Mouse (Mus musculus) cerebellum, adult 2 months (tissue): ENCODE measurements at regions not wholly inside any gene's neighbourhood (a gene's known extent, or its start where the extent isn't known, plus 50 kb on each side); places are given as distances from the start of the nearest gene placed in this dataset.

Source experiments
- DNase-seq, 2 experiments: peaks; one replicate each; pipeline ENCODE4 v3.0.0; 2021
- H3K27ac ChIP-seq: fragments of 200-500 bp; 2 replicates; pipeline ENCODE4 v1.5.1; 2012; ENCODE audit warnings: low read length, control low read depth, inconsistent platforms; ENCODE audit not compliant: insufficient read depth
- H3K27me3 ChIP-seq: fragments of 200-500 bp; 2 replicates; pipeline ENCODE4 v1.6.1; 2012; ENCODE audit warnings: inconsistent platforms, mild to moderate bottlenecking, low read length, moderate library complexity; ENCODE audit not compliant: control insufficient read depth, insufficient read depth
- H3K4me1 ChIP-seq: fragments of 200-500 bp; 2 replicates; pipeline ENCODE4 v1.6.1; 2011; ENCODE audit warnings: low read length; ENCODE audit not compliant: control insufficient read depth, insufficient read depth
- H3K4me3 ChIP-seq: fragments of 200-500 bp; replicated peaks from 2 replicates; pipeline ENCODE3; 2011; ENCODE audit warnings: mild to moderate bottlenecking, low read depth, low read length, control low read depth; ENCODE audit not compliant: insufficient read depth
- CTCF ChIP-seq: fragments of 200-500 bp; IDR thresholded peaks from 2 replicates; pipeline ENCODE4 v1.5.1; 2011; ENCODE audit warnings: low read depth, mild to moderate bottlenecking, control low read depth, low read length, moderate library complexity, borderline replicate concordance; ENCODE audit not compliant: insufficient read depth
- POLR2A ChIP-seq: fragments of 200-500 bp; IDR thresholded peaks from 2 replicates; pipeline ENCODE4 v1.6.1; 2011; ENCODE audit warnings: low read length, control low read depth, borderline replicate concordance; ENCODE audit not compliant: insufficient read depth
- WGBS: fragments of 180-500 bp; shearing (Covaris S2); methylation state at CpG from one replicate; pipeline ENCODE4 v1.1.7; 2018; 5-methylcytosine and 5-hydroxymethylcytosine counted together

- TF ChIP-seq POLR2A (no peak), CTCF (no peak)
- DNase-seq = no peak
- Histone ChIP-seq H3K27me3 (no peaks in the 10 kb centered on the region), H3K4me3 (no peak overlapping the region), H3K4me1 (no peaks in the 10 kb centered on the region), H3K27ac (no peak overlapping the region)
Measured at GRCm38 (mm10) chr2:148542340-148542739, 99.0 kb upstream of the Cd93 start.

- H3K27ac ChIP-seq = no peak overlapping the region
- WGBS = 74% methylated on average over 3 of the region's 3 CpGs
- H3K27me3 ChIP-seq = no peaks in the 10 kb centered on the region
- DNase-seq = no peak
- no peaks in the 10 kb centered on the region for H3K4me1 ChIP-seq
- TF ChIP-seq CTCF (no peak), POLR2A (no peak)
- H3K4me3 ChIP-seq = no peak overlapping the region
Measured at GRCm38 (mm10) chr2:148537914-148538510, 94.6 kb upstream of the Cd93 start.

GRCm38 (mm10) chr2:148537251-148537650, 93.9 kb upstream of the Cd93 start:
- TF ChIP-seq CTCF (no peak), POLR2A (no peak)
- WGBS = 89% methylated on average over 5 of the region's 5 CpGs
- no peak overlapping the region for H3K4me3 ChIP-seq
- no peak for DNase-seq
- H3K27me3 ChIP-seq = no peaks in the 10 kb centered on the region
- H3K4me1 ChIP-seq = no peaks in the 10 kb centered on the region
- no peak overlapping the region for H3K27ac ChIP-seq

- WGBS = 94% methylated on average over 3 of the region's 3 CpGs
- no peak for DNase-seq
- Histone ChIP-seq H3K4me3 (no peak overlapping the region), H3K27me3 (no peaks in the 10 kb centered on the region), H3K27ac (no peak overlapping the region), H3K4me1 (no peaks in the 10 kb centered on the region)
- TF ChIP-seq POLR2A (no peak), CTCF (no peak)
Measured at GRCm38 (mm10) chr2:148536608-148537007, 93.2 kb upstream of the Cd93 start.

GRCm38 (mm10) chr2:148535562-148536180, 92.3 kb upstream of the Cd93 start:
- no peaks in the 10 kb centered on the region for H3K4me1 ChIP-seq
- TF ChIP-seq CTCF (no peak), POLR2A (no peak)
- no peak for DNase-seq
- 48% methylated on average over 5 of the region's 5 CpGs for WGBS
- no peaks in the 10 kb centered on the region for H3K27me3 ChIP-seq
- H3K4me3 ChIP-seq = no peak overlapping the region
- H3K27ac ChIP-seq = no peak overlapping the region

- WGBS = 57% methylated on average over 4 of the region's 4 CpGs
- Histone ChIP-seq H3K4me1 (no peaks in the 10 kb centered on the region), H3K4me3 (no peak overlapping the region), H3K27ac (no peak overlapping the region), H3K27me3 (no peaks in the 10 kb centered on the region)
- no peak for TF ChIP-seq CTCF
- no peak for TF ChIP-seq POLR2A
- DNase-seq = no peak
Measured at GRCm38 (mm10) chr2:148532051-148532450, 88.7 kb upstream of the Cd93 start.

- WGBS = 86% methylated on average over 4 of the region's 4 CpGs
- no peak for DNase-seq
Measured at GRCm38 (mm10) chr2:148530546-148530945, 87.2 kb upstream of the Cd93 start.

GRCm38 (mm10) chr2:148529900-148530299, 86.5 kb upstream of the Cd93 start:
- Histone ChIP-seq H3K27me3 (no peaks in the 10 kb centered on the region), H3K4me3 (no peak overlapping the region), H3K4me1 (no peaks in the 10 kb centered on the region), H3K27ac (no peak overlapping the region)
- no peak for DNase-seq
- TF ChIP-seq POLR2A (no peak), CTCF (no peak)
- 64% methylated on average over 2 of the region's 2 CpGs for WGBS

More at GRCm38 (mm10) chr2:148530546-148530945, 87.2 kb upstream of the Cd93 start:
- TF ChIP-seq CTCF (no peak), POLR2A (no peak)
- Histone ChIP-seq H3K27me3 (no peaks in the 10 kb centered on the region), H3K4me1 (no peaks in the 10 kb centered on the region), H3K27ac (no peak overlapping the region), H3K4me3 (no peak overlapping the region)
